Mouse (Mus musculus) bone marrow macrophage, adult 2 months (primary cell): ENCODE results near the gene Olfr1219.

Source experiments
- CTCF ChIP-seq: IDR thresholded peaks from 2 replicates; pipeline ENCODE4 v1.5.1; 2012; ENCODE audit warnings: low read depth, mild to moderate bottlenecking, low read length, moderate library complexity
- POLR2A ChIP-seq: IDR thresholded peaks from 2 replicates; pipeline ENCODE4 v1.6.1; 2012; ENCODE audit warnings: mild to moderate bottlenecking, low read depth, low read length, borderline replicate concordance

DNA sequence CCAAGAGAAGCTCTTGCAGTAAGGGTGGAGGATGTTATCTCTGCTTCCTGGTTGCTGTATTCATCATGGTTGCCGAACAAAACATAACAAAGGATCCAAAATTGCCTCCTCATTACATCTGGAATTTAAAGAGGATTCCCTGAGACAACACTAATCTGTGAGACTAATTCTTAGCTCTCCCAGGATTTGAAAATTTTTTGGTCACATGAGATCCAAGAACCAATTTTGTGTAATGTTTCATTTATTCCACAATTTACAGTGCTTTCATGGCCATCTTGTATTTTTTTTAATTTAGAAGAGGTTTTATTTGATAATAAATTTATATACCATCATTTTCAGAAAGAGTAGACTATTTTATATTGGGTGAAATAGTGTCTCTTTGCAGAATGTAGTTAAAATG lies at the start of gene Olfr1219:
- no peak for TF ChIP-seq CTCF
- no peak for TF ChIP-seq POLR2A
